Mouse (Mus musculus) left cerebral cortex, adult 18-20 months (tissue): Measurements from ENCODE around the gene Rps6kl1. TPM values are rescaled to one million over a fixed set of nuclear protein-coding genes. Genes with fewer than 3 reads are reported as not detected.

ENCODE experiments used
- DNase-seq, 2 experiments: peaks; one replicate each; pipeline ENCODE4 v3.0.0; 2021 to 2022; ENCODE audit warnings: low spot score in 2 of 2, mixed read lengths in 1 of 2
- total RNA-seq, 2 experiments: library from RNA; stranded (reverse); gene quantifications; 2 replicates each; pipeline ENCODE4 v1.2.3; 2021

Gene Rps6kl1
- total RNA-seq, 2 experiments from 2014 or later: 31.4 to 32.8 TPM

GRCm38 (mm10) chr12:85110011-85110697 lies 40.9 kb downstream of the Rps6kl1 start:
- DNase-seq: no peak

- no peak for DNase-seq
Observed at GRCm38 (mm10) chr12:85109426-85109825, 41.6 kb downstream of the Rps6kl1 start.

- DNase-seq: no peak
Observed at GRCm38 (mm10) chr12:85108643-85109042, 42.4 kb downstream of the Rps6kl1 start.

- DNase-seq: no peak
Observed at GRCm38 (mm10) chr12:85106292-85106691, 44.8 kb downstream of the Rps6kl1 start.

GRCm38 (mm10) chr12:85104789-85105188 lies 46.3 kb downstream of the Rps6kl1 start:
- DNase-seq: no peak

- no peak for DNase-seq
Observed at GRCm38 (mm10) chr12:85103096-85103495, 48.0 kb downstream of the Rps6kl1 start.

GRCm38 (mm10) chr12:85101521-85102106 lies 49.5 kb downstream of the Rps6kl1 start:
- no peak for DNase-seq

- DNase-seq: no peak
Observed at GRCm38 (mm10) chr12:85101001-85101400, 50.1 kb downstream of the Rps6kl1 start.

GRCm38 (mm10) chr12:85095859-85096258 lies 55.2 kb downstream of the Rps6kl1 start:
- no peak for DNase-seq

GRCm38 (mm10) chr12:85095146-85095545 lies 55.9 kb downstream of the Rps6kl1 start:
- DNase-seq: no peak

- DNase-seq: no peak
Observed at GRCm38 (mm10) chr12:85094706-85095105, 56.4 kb downstream of the Rps6kl1 start.

GRCm38 (mm10) chr12:85094010-85094409 lies 57.1 kb downstream of the Rps6kl1 start:
- peak; percentile 60 to 61 for DNase-seq

GRCm38 (mm10) chr12:85092214-85092613 lies 58.9 kb downstream of the Rps6kl1 start:
- peak; percentile 67 to 79 for DNase-seq

GRCm38 (mm10) chr12:85091190-85091589 lies 59.9 kb downstream of the Rps6kl1 start:
- no peak for DNase-seq

GRCm38 (mm10) chr12:85087845-85088244 lies 63.2 kb downstream of the Rps6kl1 start:
- DNase-seq: no peak

Other genes with a start within 250 kb of the Rps6kl1 start
- 10 to 100 TPM; 31.1 to 35.7 TPM for gene Fcf1, start 180.4 kb downstream of the Rps6kl1 start, total RNA-seq
- gene Arel1, start 180.4 kb downstream of the Rps6kl1 start, total RNA-seq: 10 to 100 TPM; 98.2 to 98.8 TPM
- 100 to 1,000 TPM; 111 to 112 TPM for gene Ylpm1, start 154.9 kb downstream of the Rps6kl1 start, total RNA-seq
- 1 to 10 TPM in 1 of 2 experiments, under 1 TPM in 1; 1.00 to 2.3 TPM for gene Prox2, start 40.5 kb downstream of the Rps6kl1 start, total RNA-seq
- 100 to 1,000 TPM; 147 to 157 TPM for gene Dlst, start 40.4 kb downstream of the Rps6kl1 start, total RNA-seq
- 1 to 10 TPM; 2.5 to 3.0 TPM for gene Pgf, start 26.5 kb upstream of the Rps6kl1 start, total RNA-seq
- 10 to 100 TPM; 63.4 to 67.2 TPM for gene Eif2b2, start 68.2 kb upstream of the Rps6kl1 start, total RNA-seq
- 10 to 100 TPM; 17.5 TPM for gene Mlh3, start 119.3 kb upstream of the Rps6kl1 start, total RNA-seq
- gene Acyp1, start 137.2 kb upstream of the Rps6kl1 start, total RNA-seq: 10 to 100 TPM; 33.2 to 36.4 TPM
- 1 to 10 TPM; 2.3 to 2.8 TPM for gene Zc2hc1c, start 137.3 kb upstream of the Rps6kl1 start, total RNA-seq
- 10 to 100 TPM; 35.7 to 36.3 TPM for gene Nek9, start 188.1 kb upstream of the Rps6kl1 start, total RNA-seq
- gene Tmed10, start 223.6 kb upstream of the Rps6kl1 start, total RNA-seq: 100 to 1,000 TPM; 162 to 165 TPM